Mouse (Mus musculus) liver, embryonic 12.5 days (tissue): ENCODE results near the gene Adss. TPM values are rescaled to one million over a fixed set of nuclear protein-coding genes. Genes with fewer than 3 reads are reported as not detected.

ENCODE experiments used
- ATAC-seq: fragments of 200-750 bp; cut with Nextera tagmentation; 2 replicates; pipeline ENCODE4 v1.8.0; 2017; ENCODE audit warnings: moderate number of reproducible peaks, mild to moderate bottlenecking, moderate library complexity
- H3K27ac ChIP-seq: fragments of 300-500 bp; sonication (generic); 2 replicates; pipeline ENCODE4 v1.5.1; 2016; ENCODE audit warnings: mild to moderate bottlenecking
- H3K27me3 ChIP-seq: fragments of 300-500 bp; sonication (generic); replicated peaks from 2 replicates; pipeline ENCODE4 v1.6.1; 2016; ENCODE audit warnings: mild to moderate bottlenecking, moderate library complexity
- H3K36me3 ChIP-seq: fragments of 300-500 bp; sonication (generic); 2 replicates; pipeline ENCODE4 v1.6.1; 2016; ENCODE audit warnings: mild to moderate bottlenecking, moderate library complexity
- H3K4me1 ChIP-seq: fragments of 300-500 bp; sonication (generic); 2 replicates; pipeline ENCODE4 v1.6.1; 2016
- H3K4me2 ChIP-seq: fragments of 300-500 bp; sonication (generic); 2 replicates; pipeline ENCODE4 v1.6.1; 2016; ENCODE audit warnings: mild to moderate bottlenecking, moderate library complexity
- H3K4me3 ChIP-seq: fragments of 300-500 bp; sonication (generic); 2 replicates; pipeline ENCODE4 v1.5.1; 2016; ENCODE audit warnings: mild to moderate bottlenecking, moderate library complexity
- H3K9ac ChIP-seq: fragments of 300-500 bp; sonication (generic); 2 replicates; pipeline ENCODE4 v1.6.1; 2016; ENCODE audit warnings: mild to moderate bottlenecking, moderate library complexity
- H3K9me3 ChIP-seq: fragments of 300-500 bp; sonication (generic); replicated peaks from 2 replicates; pipeline ENCODE4 v1.6.1; 2016; ENCODE audit warnings: mild to moderate bottlenecking, moderate library complexity
- WGBS: fragments of 180-500 bp; shearing (Covaris S2); methylation state at CpG from one replicate; pipeline ENCODE4 v1.1.7; 2016; ENCODE audit not compliant: insufficient replicate concordance; 5-methylcytosine and 5-hydroxymethylcytosine counted together
- polyA plus RNA-seq: library from polyadenylated mRNA; unstranded; fragments of >200 nt; fragmentation: Nextera tagmentation; extraction: Ambion mirVana; gene quantifications from 2 replicates; pipeline ENCODE4 v1.2.1, GENCODE M21; 2016

Gene Adss
- polyA plus RNA-seq, 1 experiment from 2014 or later = 23.7 TPM

GRCm38 (mm10) chr1:177723786-177724185, 72.5 kb downstream of the Adss start:
- no peak overlapping the region for H3K4me3 ChIP-seq
- WGBS = 55% methylated on average over 4 of the region's 4 CpGs

GRCm38 (mm10) chr1:177719029-177719427, 77.3 kb downstream of the Adss start:
- no peak overlapping the region for H3K4me2 ChIP-seq
- no peak overlapping the region for H3K9ac ChIP-seq
- ATAC-seq = no peak
- 51% methylated on average over 3 of the region's 3 CpGs for WGBS
- no peaks in the 10 kb centered on the region for H3K27me3 ChIP-seq
- no peaks in the 10 kb centered on the region for H3K9me3 ChIP-seq
- no peak overlapping the region for H3K27ac ChIP-seq
- peaks cover 13% of the 10 kb centered on the region; the same call in 1 of the 2 replicates for H3K4me1 ChIP-seq
- no peak overlapping the region for H3K4me3 ChIP-seq
- no peaks in the 10 kb centered on the region for H3K36me3 ChIP-seq

More at GRCm38 (mm10) chr1:177723786-177724185, 72.5 kb downstream of the Adss start:
- ATAC-seq = no peak
- H3K27ac ChIP-seq = no peak overlapping the region
- no peaks in the 10 kb centered on the region for H3K27me3 ChIP-seq
- no peaks in the 10 kb centered on the region for H3K36me3 ChIP-seq
- 0 out of 2 replicates have a peak, but pooled peaks cover 13% of the 10 kb centered on the region for H3K4me1 ChIP-seq
- no peaks in the 10 kb centered on the region for H3K9me3 ChIP-seq
- no peak overlapping the region for H3K9ac ChIP-seq
- no peak overlapping the region for H3K4me2 ChIP-seq

GRCm38 (mm10) chr1:177718340-177719028, 77.8 kb downstream of the Adss start:
- no peak overlapping the region for H3K4me3 ChIP-seq
- ATAC-seq = no peak
- no peak overlapping the region for H3K27ac ChIP-seq
- no peaks in the 10 kb centered on the region for H3K9me3 ChIP-seq
- no peak overlapping the region for H3K9ac ChIP-seq
- WGBS = 71% methylated on average over 11 of the region's 11 CpGs
- H3K36me3 ChIP-seq = no peaks in the 10 kb centered on the region
- no peak overlapping the region for H3K4me2 ChIP-seq
- H3K4me1 ChIP-seq = peaks cover 13% of the 10 kb centered on the region; the same call in 1 of the 2 replicates
- H3K27me3 ChIP-seq = no peaks in the 10 kb centered on the region

GRCm38 (mm10) chr1:177717057-177717835, 79.1 kb downstream of the Adss start:
- H3K27ac ChIP-seq = no peak overlapping the region
- H3K9ac ChIP-seq = no peak overlapping the region
- 48% methylated on average over 7 of the region's 7 CpGs for WGBS
- no peaks in the 10 kb centered on the region for H3K9me3 ChIP-seq
- no peak overlapping the region for H3K4me3 ChIP-seq
- H3K27me3 ChIP-seq = no peaks in the 10 kb centered on the region
- ATAC-seq = peak; percentile 66
- H3K4me2 ChIP-seq = no peak overlapping the region
- H3K36me3 ChIP-seq = no peaks in the 10 kb centered on the region
- peaks cover 13% of the 10 kb centered on the region; the same call in 1 of the 2 replicates for H3K4me1 ChIP-seq

- no peaks in the 10 kb centered on the region for H3K9me3 ChIP-seq
- no peak overlapping the region for H3K9ac ChIP-seq
- no peak overlapping the region for H3K27ac ChIP-seq
- H3K27me3 ChIP-seq = no peaks in the 10 kb centered on the region
- 49% methylated on average over 3 of the region's 3 CpGs for WGBS
- no peaks in the 10 kb centered on the region for H3K36me3 ChIP-seq
- peaks cover 16% of the 10 kb centered on the region for H3K4me1 ChIP-seq
- no peak overlapping the region for H3K4me2 ChIP-seq
- no peak overlapping the region for H3K4me3 ChIP-seq
- ATAC-seq = peak; percentile 83
These were observed 79.9 kb downstream of the Adss start for GRCm38 (mm10) chr1:177716448-177716847.

GRCm38 (mm10) chr1:177714397-177715012, 81.8 kb downstream of the Adss start:
- Histone ChIP-seq H3K4me2 (no peak overlapping the region), H3K9ac (no peak overlapping the region), H3K4me1 (peaks cover 22% of the 10 kb centered on the region), H3K4me3 (no peak overlapping the region), H3K27me3 (no peaks in the 10 kb centered on the region), H3K9me3 (no peaks in the 10 kb centered on the region), H3K36me3 (no peaks in the 10 kb centered on the region), H3K27ac (no peak overlapping the region)
- 69% methylated on average over 5 of the region's 5 CpGs for WGBS
- ATAC-seq = no peak

- Histone ChIP-seq H3K9ac (no peak overlapping the region), H3K9me3 (no peaks in the 10 kb centered on the region), H3K4me2 (no peak overlapping the region), H3K4me3 (no peak overlapping the region), H3K27ac (no peak overlapping the region), H3K27me3 (no peaks in the 10 kb centered on the region), H3K36me3 (no peaks in the 10 kb centered on the region), H3K4me1 (peaks cover 22% of the 10 kb centered on the region)
- WGBS = 56% methylated on average over 3 of the region's 3 CpGs
- no peak for ATAC-seq
These were observed 82.5 kb downstream of the Adss start for GRCm38 (mm10) chr1:177713635-177714396.

Other genes starting within 250 kb of the Adss start
- gene 1700016C15Rik, start 66.7 kb downstream of the Adss start, polyA plus RNA-seq = not detected in 2 replicates
- gene Catspere2, start 186.9 kb upstream of the Adss start, polyA plus RNA-seq = 0.05 TPM in 1 of 2 replicates, not detected in the other